Mouse (Mus musculus): Measurements from ENCODE around the gene Padi6.

The Padi6 gene

DNA sequence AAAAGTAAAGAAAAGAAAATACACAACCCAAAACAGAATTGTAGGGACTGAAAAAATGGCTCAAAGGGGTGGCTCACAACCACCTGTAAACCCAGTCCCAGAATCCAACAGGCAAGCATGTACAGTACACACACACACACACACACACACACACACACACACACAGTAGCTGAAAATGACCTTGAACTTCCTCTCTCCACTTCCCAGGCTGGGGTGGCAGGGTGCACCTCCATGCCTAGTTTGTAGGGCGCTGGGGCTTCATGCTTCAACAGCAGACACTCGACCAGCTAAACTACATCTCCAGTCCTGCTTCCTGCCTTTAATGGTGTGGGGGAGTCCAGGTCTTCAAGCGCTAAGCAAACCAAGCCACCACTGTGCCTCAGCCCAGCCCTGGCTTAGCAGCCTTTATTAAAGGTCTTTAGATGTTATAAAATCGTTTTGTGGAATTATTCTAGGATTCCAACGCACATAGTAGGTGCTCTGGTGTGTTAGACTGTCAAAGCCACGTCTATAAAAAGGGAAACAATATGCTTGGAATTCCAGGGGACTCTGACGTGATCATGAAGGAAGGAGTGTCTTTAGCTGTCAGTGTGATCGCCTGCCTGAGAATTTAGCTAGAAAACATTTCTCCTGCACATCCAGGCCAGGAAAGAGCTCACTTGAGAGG is 61.6 kb downstream of the Padi6 start:
- DNase-seq = no peak

DNA sequence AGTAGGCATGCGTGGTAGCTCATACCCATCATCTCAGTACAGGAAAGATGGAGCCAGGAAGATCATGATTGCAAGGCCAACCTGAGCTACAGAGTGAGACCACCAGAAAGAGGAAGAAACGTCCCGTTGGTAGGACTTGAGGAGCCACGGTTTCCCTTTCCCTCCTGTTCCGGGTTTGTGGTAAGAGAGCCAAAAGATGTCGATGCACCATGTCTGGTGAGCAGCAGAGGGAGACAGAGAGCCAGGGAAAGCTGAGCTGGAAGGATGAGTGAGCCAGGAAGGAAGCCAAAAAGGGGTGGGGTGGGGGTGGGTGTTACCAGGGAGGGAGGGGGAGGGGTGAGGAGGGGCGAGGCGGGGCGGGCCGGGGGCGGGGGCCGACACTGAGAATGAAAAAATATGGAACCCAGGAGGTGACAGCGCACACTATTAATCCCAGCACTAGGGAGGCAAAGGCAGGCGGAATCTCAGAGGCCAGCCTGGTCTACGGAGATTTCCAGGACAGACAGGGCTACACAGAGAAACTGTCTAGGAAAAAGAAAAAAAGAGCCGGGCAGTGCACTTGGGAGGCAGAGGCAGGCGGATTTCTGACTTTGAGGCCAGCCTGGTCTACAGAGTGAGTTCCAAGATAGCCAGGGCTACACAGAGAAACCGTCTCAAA is 62.6 kb downstream of the Padi6 start:
- peak; percentile 80 to 87 for DNase-seq

DNA sequence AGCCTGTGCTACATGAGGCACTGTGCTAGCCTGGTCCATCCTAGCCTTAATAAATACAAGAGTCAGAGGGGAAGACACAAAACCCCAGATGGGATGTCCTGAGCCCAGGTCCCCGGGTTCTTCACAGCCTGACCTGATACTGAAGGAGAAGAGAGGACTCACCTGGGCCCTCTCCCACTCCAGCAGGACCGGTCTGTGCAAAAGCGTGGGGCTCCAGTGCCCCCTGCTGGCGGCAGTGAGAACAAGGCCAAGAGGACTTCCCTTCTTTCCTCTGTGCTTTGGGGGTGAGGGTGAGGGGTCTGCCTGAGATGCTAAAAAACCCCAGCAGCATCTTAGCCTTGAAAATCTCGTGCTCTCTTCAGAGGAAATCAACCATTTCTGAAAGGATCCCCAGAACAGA is 63.4 kb downstream of the Padi6 start:
- DNase-seq = peak; percentile 59 to 64

Data from cerebellum, postnatal 36 days (tissue).